Mouse (Mus musculus): ENCODE measurements around the gene Gm28998.
"Not testable (repeated sequence)": the region's sequence is repeated elsewhere in the genome, so short reads cannot be mapped to it uniquely, and the experiment has no call there.

Gm28998 gene

GRCm38 (mm10) chrY:7253487-7253886 lies at the start of gene Gm28998:
Gm28998 (plus strand) TSS chrY:7253787.
- not testable (repeated sequence) for DNase-seq (ENCODE audit: low spot score)

Measured in urinary bladder, postnatal 25 days (tissue).